Mouse (Mus musculus) heart, embryonic 14.5 days (tissue): ENCODE results near the gene Osbpl7. TPM values are rescaled to one million over a fixed set of nuclear protein-coding genes. Genes with fewer than 3 reads are reported as not detected.

Source experiments
- ATAC-seq: fragments of 200-750 bp; cut with Nextera tagmentation; 2 replicates; pipeline ENCODE4 v1.8.0; 2017; ENCODE audit warnings: low read depth, moderate TSS enrichment; ENCODE audit not compliant: insufficient number of reproducible peaks, insufficient read depth, low FRiP score
- H3K27ac ChIP-seq, 2 experiments: fragments of 200-500 bp in 1 of 2; fragments of 300-500 bp in 1 of 2; sonication (generic) in 1 of 2; replicated peaks in 1 of 2; 2 replicates each; pipeline ENCODE4 v1.5.1; 2012 to 2014; ENCODE audit warnings: low read depth in 2 of 2, low read length in 2 of 2, control low read depth in 1 of 2, mild to moderate bottlenecking in 1 of 2, mixed read lengths in 1 of 2; ENCODE audit not compliant: control insufficient read depth in 1 of 2, insufficient read depth in 1 of 2
- H3K27me3 ChIP-seq: fragments of 300-500 bp; sonication (generic); 2 replicates; pipeline ENCODE4 v1.6.1; 2014; ENCODE audit warnings: mild to moderate bottlenecking, low read length, control low read depth; ENCODE audit not compliant: control insufficient read depth, insufficient read depth
- H3K36me3 ChIP-seq: fragments of 300-500 bp; sonication (generic); 2 replicates; pipeline ENCODE4 v1.6.1; 2014; ENCODE audit warnings: mild to moderate bottlenecking, control low read depth, low read length, mixed read lengths; ENCODE audit not compliant: control insufficient read depth, insufficient read depth
- H3K4me1 ChIP-seq, 2 experiments: fragments of 200-500 bp in 1 of 2; fragments of 300-500 bp in 1 of 2; sonication (generic) in 1 of 2; 2 replicates each; pipeline ENCODE4 v1.6.1; 2012 to 2014; ENCODE audit warnings: low read length in 2 of 2, control low read depth in 1 of 2, mixed read lengths in 1 of 2; ENCODE audit not compliant: control insufficient read depth in 2 of 2, insufficient read depth in 2 of 2
- H3K4me2 ChIP-seq: fragments of 300-500 bp; sonication (generic); 2 replicates; pipeline ENCODE4 v1.6.1; 2014; ENCODE audit warnings: mild to moderate bottlenecking, low read length
- H3K4me3 ChIP-seq, 2 experiments: fragments of 200-500 bp in 1 of 2; fragments of 300-500 bp in 1 of 2; sonication (generic) in 1 of 2; 2 replicates each; pipeline ENCODE4 v1.5.1; 2012 to 2014; ENCODE audit warnings: low read length in 2 of 2, mild to moderate bottlenecking in 2 of 2, control low read depth in 1 of 2, low read depth in 1 of 2, moderate library complexity in 1 of 2; ENCODE audit not compliant: control insufficient read depth in 1 of 2, insufficient read depth in 1 of 2
- H3K9ac ChIP-seq: fragments of 300-500 bp; sonication (generic); 2 replicates; pipeline ENCODE4 v1.6.1; 2014; ENCODE audit warnings: mild to moderate bottlenecking, low read length
- H3K9me3 ChIP-seq: fragments of 300-500 bp; sonication (generic); 2 replicates; pipeline ENCODE4 v1.6.1; 2016; ENCODE audit warnings: low read length, control low read depth; ENCODE audit not compliant: control insufficient read depth
- WGBS: fragments of 180-500 bp; shearing (Covaris S2); extraction: QIAGEN DNeasy Blood & Tissue Kit; methylation state at CpG from one replicate; pipeline ENCODE4 v1.1.7; 2014; 5-methylcytosine and 5-hydroxymethylcytosine counted together
- polyA plus RNA-seq: library from polyadenylated mRNA; unstranded; fragments of >200 nt; fragmentation: Nextera tagmentation; extraction: Ambion mirVana; gene quantifications from 2 replicates; pipeline ENCODE4 v1.2.1, GENCODE M21; 2014

The Osbpl7 gene
- polyA plus RNA-seq, 1 experiment from 2014 or later = 4.6 TPM

DNA sequence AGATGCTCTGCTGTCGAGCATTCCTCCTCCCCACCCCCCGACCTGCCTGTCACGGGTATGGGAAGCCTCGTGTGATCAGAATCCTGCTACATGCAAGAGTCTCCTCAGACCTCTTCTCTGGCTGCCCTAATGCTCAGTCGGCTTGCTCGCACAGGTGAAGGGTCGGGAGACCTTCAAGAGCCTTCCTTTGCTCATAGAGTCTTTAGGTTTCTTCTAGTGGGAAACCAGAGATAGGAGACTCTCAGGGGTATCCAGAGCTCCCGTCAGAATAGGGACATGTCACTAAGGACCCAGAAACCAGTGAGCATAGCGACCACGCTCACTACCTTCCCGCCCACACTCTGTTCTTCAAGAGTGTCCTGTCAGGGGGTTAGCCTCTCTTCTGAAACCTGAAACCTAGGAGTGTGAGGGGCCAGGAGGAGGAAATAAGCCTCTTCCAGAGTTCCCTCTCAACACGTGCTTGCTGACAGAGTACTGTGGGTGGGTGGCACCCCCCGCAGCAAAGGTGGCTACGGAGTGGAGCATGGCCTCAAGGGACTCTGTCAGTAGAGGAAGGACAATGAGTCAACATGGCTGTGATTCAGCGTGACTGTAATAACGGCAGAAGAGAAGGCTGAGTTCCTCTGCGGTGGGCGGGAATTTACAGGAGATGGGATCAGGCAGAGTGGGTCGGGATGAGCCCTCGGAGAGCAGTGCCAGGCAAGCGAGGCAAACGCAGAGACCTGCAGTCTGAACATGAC, 33.1 kb downstream of the Osbpl7 start:
- Histone ChIP-seq H3K36me3 (no peaks in the 10 kb centered on the region), H3K4me2 (peak overlapping the region; percentile 35), H3K9ac (0 out of 2 replicates have a peak overlapping the region, but pooled peaks have one; percentile 16), H3K27ac (no peak overlapping the region), H3K4me1 (peaks cover 2 to 8% of the 10 kb centered on the region in 2 experiments; a peak in 2 of 4 replicates), H3K9me3 (peaks cover 2% of the 10 kb centered on the region), H3K27me3 (peaks cover 7% of the 10 kb centered on the region), H3K4me3 (no peak overlapping the region)
- ATAC-seq = no peak
- 17% methylated on average over 22 of the region's 22 CpGs for WGBS

GRCm38 (mm10) chr11:97084821-97085505, 34.5 kb downstream of the Osbpl7 start:
- Histone ChIP-seq H3K27me3 (peaks cover 7% of the 10 kb centered on the region), H3K9me3 (peaks cover 8% of the 10 kb centered on the region), H3K36me3 (no peaks in the 10 kb centered on the region), H3K27ac (no peak overlapping the region), H3K9ac (no peak overlapping the region), H3K4me2 (no peak overlapping the region), H3K4me1 (peaks cover 2 to 8% of the 10 kb centered on the region in 2 experiments; a peak in 2 of 4 replicates), H3K4me3 (no peak overlapping the region)
- WGBS = 81% methylated on average over 15 of the region's 15 CpGs
- no peak for ATAC-seq

DNA sequence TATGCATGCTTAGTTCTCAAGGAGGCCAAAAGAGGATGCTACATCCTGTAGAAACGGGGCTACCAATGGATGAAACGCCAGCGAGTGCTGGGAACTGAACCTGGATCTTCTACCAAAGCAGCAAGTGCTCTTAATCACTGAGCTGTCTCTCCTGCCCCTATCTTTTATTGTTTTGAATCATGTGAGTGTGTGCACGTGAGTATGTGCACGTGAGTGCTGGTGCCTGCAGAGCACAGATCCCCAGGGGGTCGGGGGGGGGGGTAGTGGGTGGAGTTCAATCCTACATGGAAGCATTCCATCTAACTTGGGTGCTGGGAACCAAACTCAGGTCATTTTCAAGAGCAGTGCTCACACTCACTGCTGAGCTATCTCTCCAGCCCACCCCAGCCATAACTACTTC, 35.9 kb downstream of the Osbpl7 start:
- Histone ChIP-seq H3K4me1 (peaks cover 2 to 8% of the 10 kb centered on the region in 2 experiments; a peak in 2 of 4 replicates), H3K9ac (no peak overlapping the region), H3K27me3 (peaks cover 7% of the 10 kb centered on the region), H3K27ac (no peak overlapping the region), H3K4me2 (no peak overlapping the region), H3K36me3 (no peaks in the 10 kb centered on the region), H3K4me3 (no peak overlapping the region), H3K9me3 (peaks cover 8% of the 10 kb centered on the region)
- WGBS = 55% methylated on average over 6 of the region's 6 CpGs
- ATAC-seq = no peak

DNA sequence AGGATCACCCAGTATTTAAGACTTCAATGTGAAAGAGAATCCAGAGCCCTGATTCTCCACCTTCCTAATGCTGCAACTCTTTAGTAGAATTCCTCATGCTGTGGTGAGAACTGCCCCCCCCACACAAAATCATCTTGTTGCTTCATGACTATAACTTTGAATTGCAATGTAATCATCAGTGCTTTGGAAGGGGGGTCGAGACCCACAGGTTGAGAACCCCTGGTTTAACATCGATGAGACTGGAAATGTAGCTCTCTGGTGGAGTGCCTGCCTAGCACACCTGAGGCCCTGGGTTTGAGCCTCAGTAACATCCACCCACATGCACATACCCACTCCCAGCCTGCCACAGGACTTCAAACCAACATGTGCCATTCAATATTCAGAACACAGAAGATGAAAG, 44.2 kb downstream of the Osbpl7 start:
- no peak overlapping the region for H3K4me2 ChIP-seq
- peaks cover 35% of the 10 kb centered on the region for H3K27me3 ChIP-seq
- WGBS = 59% methylated on average over 2 of the region's 2 CpGs
- no peaks in the 10 kb centered on the region; the same call in 1 of the 2 replicates for H3K9me3 ChIP-seq
- H3K4me3 ChIP-seq = no peak overlapping the region
- no peaks in the 10 kb centered on the region for H3K36me3 ChIP-seq
- H3K9ac ChIP-seq = no peak overlapping the region
- peaks cover 3 to 4% of the 10 kb centered on the region in 2 experiments; a peak in 2 of 4 replicates for H3K4me1 ChIP-seq
- no peak overlapping the region for H3K27ac ChIP-seq
- no peak for ATAC-seq

DNA sequence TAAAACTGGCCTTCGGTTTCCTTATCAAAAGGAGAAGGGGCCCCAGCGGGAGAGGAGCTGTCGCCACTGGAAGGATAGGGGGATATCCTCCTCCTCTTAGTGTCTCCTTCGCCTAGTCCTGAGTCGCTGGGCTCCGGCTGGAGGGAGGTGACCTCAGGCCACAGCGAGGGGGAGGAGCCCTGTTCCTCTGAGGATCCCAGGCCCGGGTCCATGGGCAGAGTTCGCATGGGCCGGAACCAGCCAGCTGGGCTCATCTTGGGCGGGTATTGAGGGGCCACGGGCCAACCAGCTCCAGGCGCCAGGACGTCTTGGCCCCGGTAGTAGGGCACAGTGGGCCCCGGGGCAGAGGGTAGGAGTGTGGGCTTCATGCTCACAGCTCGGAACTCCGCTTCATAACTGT, 48.4 kb downstream of the Osbpl7 start:
- 11% methylated on average over 18 of the region's 18 CpGs for whole genome bisulfite sequencing
- no peaks in the 10 kb centered on the region for H3K9me3 ChIP-seq
- H3K9ac ChIP-seq = no peak overlapping the region
- H3K4me2 ChIP-seq = peak overlapping the region; percentile 31
- ATAC-seq = no peak
- H3K4me3 ChIP-seq = no peak overlapping the region
- no peaks in the 10 kb centered on the region for H3K36me3 ChIP-seq
- H3K4me1 ChIP-seq = peaks cover 3 to 4% of the 10 kb centered on the region in 2 experiments; a peak in 2 of 4 replicates
- peaks cover 38% of the 10 kb centered on the region for H3K27me3 ChIP-seq
- no peak overlapping the region for H3K27ac ChIP-seq

DNA sequence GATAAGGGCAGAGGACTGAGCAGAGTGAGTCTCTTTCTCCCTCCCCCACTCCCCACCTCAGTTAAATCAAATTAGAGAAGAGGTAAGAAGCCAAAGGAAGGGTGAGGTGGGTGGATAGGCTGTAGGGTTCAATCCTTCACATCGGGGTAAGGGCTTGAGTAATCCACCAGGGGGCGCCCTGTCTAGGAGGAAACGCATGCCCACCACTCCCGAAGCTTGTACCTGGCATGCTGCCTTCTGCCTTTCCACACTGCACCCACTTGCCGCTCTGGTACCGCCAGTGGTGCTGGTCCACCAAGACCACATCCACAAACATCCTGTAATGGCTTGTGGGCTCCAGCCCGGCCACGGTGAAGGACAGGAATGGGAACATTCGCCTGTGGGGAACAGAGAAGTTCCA, 51.3 kb downstream of the Osbpl7 start:
- no peak overlapping the region for H3K4me2 ChIP-seq
- H3K36me3 ChIP-seq = no peaks in the 10 kb centered on the region
- H3K9me3 ChIP-seq = no peaks in the 10 kb centered on the region
- H3K4me3 ChIP-seq = no peak overlapping the region
- no peak overlapping the region for H3K9ac ChIP-seq
- H3K4me1 ChIP-seq = peaks cover 3 to 4% of the 10 kb centered on the region in 2 experiments; a peak in 2 of 4 replicates
- 15% methylated on average over 9 of the region's 9 CpGs for WGBS
- ATAC-seq = no peak
- H3K27ac ChIP-seq = no peak overlapping the region
- H3K27me3 ChIP-seq = peaks cover 34% of the 10 kb centered on the region

- ATAC-seq = no peak
- H3K27me3 ChIP-seq = peaks cover 17% of the 10 kb centered on the region
- H3K4me2 ChIP-seq = no peak overlapping the region
- H3K4me1 ChIP-seq = peaks cover 3 to 4% of the 10 kb centered on the region in 2 experiments; a peak in 2 of 4 replicates
- H3K36me3 ChIP-seq = no peaks in the 10 kb centered on the region
- H3K9ac ChIP-seq = no peak overlapping the region
- 82% methylated on average over 10 of the region's 10 CpGs for WGBS
- H3K27ac ChIP-seq = no peak overlapping the region
- H3K9me3 ChIP-seq = no peaks in the 10 kb centered on the region
- H3K4me3 ChIP-seq = no peak overlapping the region
These were observed 53.0 kb downstream of the Osbpl7 start for GRCm38 (mm10) chr11:97103163-97104090.
